8 mouse cellular contexts compared by ENCODE assay signal in genomic region chr2:157423706-157424125, GRCm38 (mm10). TPM values are rescaled to one million over a fixed set of nuclear protein-coding genes. Genes with fewer than 3 reads are reported as not detected.
A peak's percentile ranks its signal among the peaks of the same experiment; 100 is the strongest.
DNase-seq lines count a peak whose midpoint lies in the region; ATAC-seq and TF ChIP-seq lines count a peak whose summit lies in the region.

No protein-coding gene starts in this region.

- H3K4me2 ChIP-seq in embryonic facial prominence, embryonic 12.5 days (replicated peaks) = peak overlapping the region; percentile 64
- peak overlapping the region; percentile 96 for H3K4me2 ChIP-seq in kidney, postnatal 0 days (ENCODE audit: low read length)

- 10% methylated on average over 17 of the region's 21 CpGs for WGBS in embryonic facial prominence, embryonic 12.5 days
- WGBS in kidney, postnatal 0 days = 7% methylated on average over 19 of the region's 21 CpGs

- DNase-seq in cerebellum, adult 9-10 months = peak; percentile 43
- DNase-seq in cerebellum, adult 11 months = no peak
- DNase-seq in 3T3-L1 (ENCODE audit: low read depth, low spot score) = peak; percentile 68
- DNase-seq in kidney, postnatal 0 days (ENCODE audit: low spot score) = no peak
- DNase-seq in retina, embryonic 14.5 days (ENCODE audit: low spot score) = peak; percentile 46
- DNase-seq in layer of hippocampus, postnatal 14 days (ENCODE audit: low spot score in 2 of 2) = no peak
- DNase-seq in left cerebral cortex, adult 9 months (ENCODE audit: low spot score in 2 of 2) = no peak

- no peaks in the 10 kb centered on the region for H3K9me3 ChIP-seq in embryonic facial prominence, embryonic 12.5 days
- no peaks in the 10 kb centered on the region for H3K9me3 ChIP-seq in kidney, postnatal 0 days (replicated peaks; ENCODE audit: low read length)

- H3K36me3 ChIP-seq in embryonic facial prominence, embryonic 12.5 days = peaks cover 15% of the 10 kb centered on the region
- no peaks in the 10 kb centered on the region for H3K36me3 ChIP-seq in kidney, postnatal 0 days (ENCODE audit: insufficient read depth, low read length)

- peak overlapping the region; percentile 98 for H3K9ac ChIP-seq in embryonic facial prominence, embryonic 12.5 days
- H3K9ac ChIP-seq in kidney, postnatal 0 days (ENCODE audit: low read depth, low read length) = peak overlapping the region; percentile 99

- no peak for TF ChIP-seq CTCF in kidney, postnatal 0 days (IDR thresholded peaks at IDR 0.05; ENCODE audit: low read depth)

- peaks cover 50% of the 10 kb centered on the region for H3K4me1 ChIP-seq in embryonic facial prominence, embryonic 12.5 days
- peaks cover 22% of the 10 kb centered on the region for H3K4me1 ChIP-seq in kidney, postnatal 0 days (replicated peaks; ENCODE audit: insufficient read depth, low read length)

- no peaks in the 10 kb centered on the region for H3K27me3 ChIP-seq in embryonic facial prominence, embryonic 12.5 days
- H3K27me3 ChIP-seq in kidney, postnatal 0 days (ENCODE audit: insufficient read depth, low read length) = no peaks in the 10 kb centered on the region

- H3K4me3 ChIP-seq in embryonic facial prominence, embryonic 12.5 days = peak overlapping the region; percentile 65
- H3K4me3 ChIP-seq in kidney, postnatal 0 days (replicated peaks; ENCODE audit: low read depth, low read length) = peak overlapping the region; percentile 83

- peak overlapping the region; percentile 94 for H3K27ac ChIP-seq in embryonic facial prominence, embryonic 12.5 days
- H3K27ac ChIP-seq in kidney, postnatal 0 days = peak overlapping the region; percentile 97

- ATAC-seq in embryonic facial prominence, embryonic 12.5 days (ENCODE audit: insufficient number of reproducible peaks, insufficient read depth, low FRiP score, low TSS enrichment) = no peak
- ATAC-seq in kidney, postnatal 0 days (replicated peaks; ENCODE audit: low FRiP score, low read depth) = no peak

RNA-seq across cellular contexts. Expression of gene Src, which starts 5.5 kb away (rescaled TPM):
- polyA plus RNA-seq in embryonic facial prominence, embryonic 12.5 days (2016; fragmentation: Nextera tagmentation; extraction: Ambion mirVana) = 30.8 and 37.3 TPM in 2 replicates
- 14.0 TPM in 2 replicates for polyA plus RNA-seq in kidney, postnatal 0 days (2015; fragmentation: Nextera tagmentation; extraction: Ambion mirVana)
- total RNA-seq in layer of hippocampus, postnatal 14 days (2021) = 100 to 1,000 TPM; 117 to 118 TPM

RNA-seq across cellular contexts. Expression of gene Manbal, which starts 56.3 kb away (rescaled TPM):
- polyA plus RNA-seq in embryonic facial prominence, embryonic 12.5 days (2016; fragmentation: Nextera tagmentation; extraction: Ambion mirVana) = 78.5 and 82.8 TPM in 2 replicates
- polyA plus RNA-seq in kidney, postnatal 0 days (2015; fragmentation: Nextera tagmentation; extraction: Ambion mirVana) = 77.9 and 78.4 TPM in 2 replicates
- 10 to 100 TPM; 69.7 to 72.9 TPM for total RNA-seq in layer of hippocampus, postnatal 14 days (2021)

Comparison
In these comparisons a context has a peak if more than half of its experiments do, and no peak if none do; other contexts are left out.
1. DNase-seq: peak in cerebellum, adult 9-10 months (single experiment), 3T3-L1 (single experiment) and retina, embryonic 14.5 days (single experiment); none in cerebellum, adult 11 months (single experiment), kidney, postnatal 0 days (single experiment), layer of hippocampus, postnatal 14 days (0 of 2) and left cerebral cortex, adult 9 months (0 of 2).